Mouse (Mus musculus): ENCODE measurements around the gene Gm20422. TPM values are rescaled to one million over a fixed set of nuclear protein-coding genes. Genes with fewer than 3 reads are reported as not detected.
A peak's percentile ranks its signal among the peaks of the same experiment; 100 is the strongest.
"Not testable (repeated sequence)": the region's sequence is repeated elsewhere in the genome, so short reads cannot be mapped to it uniquely, and the experiment has no call there.

The Gm20422 gene
- total and polyA plus RNA-seq, 2 experiments: not detected

GRCm38 (mm10) chr8:69717232-69717580 lies 57.5 kb downstream of the Gm20422 start:
- peaks cover 5% of the 10 kb centered on the region for H3K4me1 ChIP-seq (ENCODE audit: control insufficient read depth, insufficient read depth, low read length)
- H3K36me3 ChIP-seq (ENCODE audit: control insufficient read depth, insufficient read depth, low read length): peaks cover 5% of the 10 kb centered on the region; the same call in 1 of the 2 replicates
- H3K9ac ChIP-seq (ENCODE audit: low read depth, low read length): no peak overlapping the region
- H3K27ac ChIP-seq (replicated peaks; ENCODE audit: insufficient read depth, low read depth, low read length): no peak overlapping the region
- no peak for DNase-seq (ENCODE audit: extremely low read depth, low read depth, low spot score)
- no peak for TF ChIP-seq CTCF (IDR thresholded peaks at IDR 0.05; ENCODE audit: low read depth, low read length)
- no peak for TF ChIP-seq POLR2A (IDR thresholded peaks at IDR 0.05; ENCODE audit: extremely low read depth, insufficient read depth, low read length)
- WGBS: 27% methylated on average over 5 of the region's 5 CpGs
- H3K27me3 ChIP-seq (ENCODE audit: control insufficient read depth, insufficient read depth, low read length): no peaks in the 10 kb centered on the region
- H3K79me2 ChIP-seq (ENCODE audit: control insufficient read depth, insufficient read depth, low read length): peaks cover 14% of the 10 kb centered on the region; the same call in 1 of the 2 replicates
- H3K4me3 ChIP-seq (ENCODE audit: insufficient read depth, low read depth, low read length): peak overlapping the region; percentile 36

GRCm38 (mm10) chr8:69716403-69717231 lies 58.1 kb downstream of the Gm20422 start:
- no peaks in the 10 kb centered on the region for H3K27me3 ChIP-seq (ENCODE audit: control insufficient read depth, insufficient read depth, low read length)
- WGBS: under 1% methylated on average over 52 of the region's 52 CpGs
- TF ChIP-seq POLR2A (IDR thresholded peaks at IDR 0.05; ENCODE audit: extremely low read depth, insufficient read depth, low read length) (peak; percentile 84), CTCF (IDR thresholded peaks at IDR 0.05; ENCODE audit: low read depth, low read length) (no peak)

GRCm38 (mm10) chr8:69715366-69715765 lies 59.3 kb downstream of the Gm20422 start:
- 0 out of 2 replicates have a peak overlapping the region, but pooled peaks have one; percentile 2 for H3K9ac ChIP-seq (ENCODE audit: low read depth, low read length)
- peaks cover 14% of the 10 kb centered on the region; the same call in 1 of the 2 replicates for H3K79me2 ChIP-seq (ENCODE audit: control insufficient read depth, insufficient read depth, low read length)
- no peaks in the 10 kb centered on the region for H3K27me3 ChIP-seq (ENCODE audit: control insufficient read depth, insufficient read depth, low read length)
- no peak overlapping the region for H3K27ac ChIP-seq (replicated peaks; ENCODE audit: insufficient read depth, low read depth, low read length)
- 68% methylated on average over 6 of the region's 6 CpGs for WGBS
- no peak for DNase-seq (ENCODE audit: extremely low read depth, low read depth, low spot score)
- H3K4me1 ChIP-seq (ENCODE audit: control insufficient read depth, insufficient read depth, low read length): peaks cover 5% of the 10 kb centered on the region
- H3K36me3 ChIP-seq (ENCODE audit: control insufficient read depth, insufficient read depth, low read length): peaks cover 20% of the 10 kb centered on the region
- no peak overlapping the region for H3K4me3 ChIP-seq (ENCODE audit: insufficient read depth, low read depth, low read length)
- no peak for TF ChIP-seq POLR2A (IDR thresholded peaks at IDR 0.05; ENCODE audit: extremely low read depth, insufficient read depth, low read length)
- TF ChIP-seq CTCF (IDR thresholded peaks at IDR 0.05; ENCODE audit: low read depth, low read length): no peak

More at GRCm38 (mm10) chr8:69716403-69717231, 58.1 kb downstream of the Gm20422 start:
- DNase-seq (ENCODE audit: extremely low read depth, low read depth, low spot score): peak; percentile 100
- H3K79me2 ChIP-seq (ENCODE audit: control insufficient read depth, insufficient read depth, low read length): peaks cover 14% of the 10 kb centered on the region; the same call in 1 of the 2 replicates
- peaks cover 10% of the 10 kb centered on the region; the same call in 1 of the 2 replicates for H3K36me3 ChIP-seq (ENCODE audit: control insufficient read depth, insufficient read depth, low read length)
- peak overlapping the region; percentile 79 for H3K4me3 ChIP-seq (ENCODE audit: insufficient read depth, low read depth, low read length)
- H3K9ac ChIP-seq (ENCODE audit: low read depth, low read length): peak overlapping the region; percentile 93
- H3K4me1 ChIP-seq (ENCODE audit: control insufficient read depth, insufficient read depth, low read length): peaks cover 5% of the 10 kb centered on the region
- peak overlapping the region; percentile 93 for H3K27ac ChIP-seq (replicated peaks; ENCODE audit: insufficient read depth, low read depth, low read length)

- DNase-seq (ENCODE audit: extremely low read depth, low read depth, low spot score): no peak
- H3K79me2 ChIP-seq (ENCODE audit: control insufficient read depth, insufficient read depth, low read length): peaks cover 14% of the 10 kb centered on the region; the same call in 1 of the 2 replicates
- H3K27ac ChIP-seq (replicated peaks; ENCODE audit: insufficient read depth, low read depth, low read length): no peak overlapping the region
- no peak overlapping the region for H3K4me3 ChIP-seq (ENCODE audit: insufficient read depth, low read depth, low read length)
- peaks cover 5% of the 10 kb centered on the region for H3K4me1 ChIP-seq (ENCODE audit: control insufficient read depth, insufficient read depth, low read length)
- H3K27me3 ChIP-seq (ENCODE audit: control insufficient read depth, insufficient read depth, low read length): no peaks in the 10 kb centered on the region
- H3K36me3 ChIP-seq (ENCODE audit: control insufficient read depth, insufficient read depth, low read length): peaks cover 38% of the 10 kb centered on the region
- 87% methylated on average over 8 of the region's 8 CpGs for WGBS
- H3K9ac ChIP-seq (ENCODE audit: low read depth, low read length): no peak overlapping the region
- no peak for TF ChIP-seq CTCF (IDR thresholded peaks at IDR 0.05; ENCODE audit: low read depth, low read length)
- no peak for TF ChIP-seq POLR2A (IDR thresholded peaks at IDR 0.05; ENCODE audit: extremely low read depth, insufficient read depth, low read length)
These were observed 61.2 kb downstream of the Gm20422 start for GRCm38 (mm10) chr8:69713516-69713915.

- not testable (repeated sequence) for H3K4me3 ChIP-seq (ENCODE audit: insufficient read depth, low read depth, low read length); H3K9ac ChIP-seq (ENCODE audit: low read depth, low read length); H3K4me1 ChIP-seq (ENCODE audit: control insufficient read depth, insufficient read depth, low read length); H3K27me3 ChIP-seq (ENCODE audit: control insufficient read depth, insufficient read depth, low read length); DNase-seq (ENCODE audit: extremely low read depth, low read depth, low spot score); H3K27ac ChIP-seq (replicated peaks; ENCODE audit: insufficient read depth, low read depth, low read length)
- WGBS: 93% methylated on average over 10 of the region's 10 CpGs
- H3K36me3 ChIP-seq (ENCODE audit: control insufficient read depth, insufficient read depth, low read length): peaks cover 67% of the 10 kb centered on the region
- H3K79me2 ChIP-seq (ENCODE audit: control insufficient read depth, insufficient read depth, low read length): peaks cover 14% of the 10 kb centered on the region; the same call in 1 of the 2 replicates
These were observed 64.1 kb downstream of the Gm20422 start, which contains the start of gene Zfp869 for GRCm38 (mm10) chr8:69710624-69711023. TSS of gene Zfp869 (minus strand) at chr8:69710724.

- Histone ChIP-seq H3K79me2 (ENCODE audit: control insufficient read depth, insufficient read depth, low read length) (no peaks in the 10 kb centered on the region), H3K4me1 (ENCODE audit: control insufficient read depth, insufficient read depth, low read length) (no peaks in the 10 kb centered on the region), H3K27ac (replicated peaks; ENCODE audit: insufficient read depth, low read depth, low read length) (no peak overlapping the region), H3K4me3 (ENCODE audit: insufficient read depth, low read depth, low read length) (no peak overlapping the region), H3K27me3 (ENCODE audit: control insufficient read depth, insufficient read depth, low read length) (no peaks in the 10 kb centered on the region), H3K9ac (ENCODE audit: low read depth, low read length) (no peak overlapping the region), H3K36me3 (ENCODE audit: control insufficient read depth, insufficient read depth, low read length) (peaks cover 23% of the 10 kb centered on the region)
- no peak for TF ChIP-seq POLR2A (IDR thresholded peaks at IDR 0.05; ENCODE audit: extremely low read depth, insufficient read depth, low read length)
- TF ChIP-seq CTCF (IDR thresholded peaks at IDR 0.05; ENCODE audit: low read depth, low read length): no peak
- WGBS: 85% methylated on average over 6 of the region's 6 CpGs
- DNase-seq (ENCODE audit: extremely low read depth, low read depth, low spot score): no peak
These were observed 72.9 kb downstream of the Gm20422 start for GRCm38 (mm10) chr8:69701810-69702209.

Other genes starting within 250 kb of the Gm20422 start
- gene Zfp868, start 149.3 kb downstream of the Gm20422 start, total RNA-seq (2014; rRNA removed): 7.4 and 7.7 TPM in 2 replicates
- 1.7 and 2.1 TPM in 2 replicates for gene Zfp868, start 149.3 kb downstream of the Gm20422 start, polyA plus RNA-seq (2012; rRNA removed)
- 1.8 and 2.0 TPM in 2 replicates for gene Zfp964, start 120.4 kb downstream of the Gm20422 start, total RNA-seq (2014; rRNA removed)
- 0.30 and 0.31 TPM in 2 replicates for gene Zfp964, start 120.4 kb downstream of the Gm20422 start, polyA plus RNA-seq (2012; rRNA removed)
- gene Zfp869, start 64.2 kb downstream of the Gm20422 start, total RNA-seq (2014; rRNA removed): 14.0 and 17.4 TPM in 2 replicates
- gene Zfp869, start 64.2 kb downstream of the Gm20422 start, polyA plus RNA-seq (2012; rRNA removed): 1.2 and 1.8 TPM in 2 replicates
- gene Zfp963, start 24.9 kb downstream of the Gm20422 start, total RNA-seq (2014; rRNA removed): 4.0 and 4.1 TPM in 2 replicates
- 1.4 and 1.7 TPM in 2 replicates for gene Zfp963, start 24.9 kb downstream of the Gm20422 start, polyA plus RNA-seq (2012; rRNA removed)
- 19.4 and 29.1 TPM in 2 replicates for gene Atp13a1, start 16.3 kb upstream of the Gm20422 start, total RNA-seq (2014; rRNA removed)
- gene Atp13a1, start 16.3 kb upstream of the Gm20422 start, polyA plus RNA-seq (2012; rRNA removed): 42.6 and 60.1 TPM in 2 replicates
- 13.1 and 13.2 TPM in 2 replicates for gene Zfp866, start 16.3 kb upstream of the Gm20422 start, total RNA-seq (2014; rRNA removed)
- 3.3 and 4.6 TPM in 2 replicates for gene Zfp866, start 16.3 kb upstream of the Gm20422 start, polyA plus RNA-seq (2012; rRNA removed)
- 2.2 and 4.2 TPM in 2 replicates for gene Gmip, start 33.8 kb upstream of the Gm20422 start, total RNA-seq (2014; rRNA removed)
- 6.5 and 12.6 TPM in 2 replicates for gene Gmip, start 33.8 kb upstream of the Gm20422 start, polyA plus RNA-seq (2012; rRNA removed)
- 0.18 and 0.40 TPM in 2 replicates for gene Lpar2, start 47.5 kb upstream of the Gm20422 start, total RNA-seq (2014; rRNA removed)
- gene Lpar2, start 47.5 kb upstream of the Gm20422 start, polyA plus RNA-seq (2012; rRNA removed): 0.21 and 0.77 TPM in 2 replicates
- 0.20 and 0.46 TPM in 2 replicates for gene Pbx4, start 57.6 kb upstream of the Gm20422 start, total RNA-seq (2014; rRNA removed)
- 0.65 and 1.7 TPM in 2 replicates for gene Pbx4, start 57.6 kb upstream of the Gm20422 start, polyA plus RNA-seq (2012; rRNA removed)
- gene Cilp2, start 112.8 kb upstream of the Gm20422 start, total RNA-seq (2014; rRNA removed): under 0.01 TPM in 1 of 2 replicates, not detected in the other
- 0.01 and 0.05 TPM in 2 replicates for gene Cilp2, start 112.8 kb upstream of the Gm20422 start, polyA plus RNA-seq (2012; rRNA removed)
- not detected in 2 replicates for gene Tssk6, start 127.3 kb upstream of the Gm20422 start, total RNA-seq (2014; rRNA removed)
- gene Tssk6, start 127.3 kb upstream of the Gm20422 start, polyA plus RNA-seq (2012; rRNA removed): 0.09 TPM in 1 of 2 replicates, not detected in the other
- gene Ndufa13, start 127.7 kb upstream of the Gm20422 start, total RNA-seq (2014; rRNA removed): 132 and 141 TPM in 2 replicates
- gene Ndufa13, start 127.7 kb upstream of the Gm20422 start, polyA plus RNA-seq (2012; rRNA removed): 206 and 221 TPM in 2 replicates
- 0.20 and 0.83 TPM in 2 replicates for gene Yjefn3, start 127.8 kb upstream of the Gm20422 start, total RNA-seq (2014; rRNA removed)
- gene Yjefn3, start 127.8 kb upstream of the Gm20422 start, polyA plus RNA-seq (2012; rRNA removed): 1.4 and 2.0 TPM in 2 replicates
- 11.2 and 16.8 TPM in 2 replicates for gene Gatad2a, start 221.5 kb upstream of the Gm20422 start, total RNA-seq (2014; rRNA removed)
- 35.0 and 35.5 TPM in 2 replicates for gene Gatad2a, start 221.5 kb upstream of the Gm20422 start, polyA plus RNA-seq (2012; rRNA removed)

All from liver, adult 2 months (tissue).